Mouse (Mus musculus) cortical plate, adult 2 months (tissue): ENCODE measurements around the gene Gria3. TPM values are rescaled to one million over a fixed set of nuclear protein-coding genes. Genes with fewer than 3 reads are reported as not detected.

Experiments used
- H3K27ac ChIP-seq: fragments of 200-500 bp; 2 replicates; pipeline ENCODE4 v1.5.1; 2012; ENCODE audit warnings: low read length, control low read depth, inconsistent platforms; ENCODE audit not compliant: insufficient read depth
- H3K4me1 ChIP-seq: fragments of 200-500 bp; 2 replicates; pipeline ENCODE4 v1.6.1; 2011; ENCODE audit warnings: low read length; ENCODE audit not compliant: control insufficient read depth, insufficient read depth
- H3K4me3 ChIP-seq: fragments of 200-500 bp; 2 replicates; pipeline ENCODE4 v1.5.1; 2011; ENCODE audit warnings: mild to moderate bottlenecking, low read length, control low read depth; ENCODE audit not compliant: insufficient read depth
- CTCF ChIP-seq: fragments of 200-500 bp; IDR thresholded peaks from 2 replicates; pipeline ENCODE4 v1.5.1; 2011; ENCODE audit warnings: mild to moderate bottlenecking, control low read depth, low read length; ENCODE audit not compliant: insufficient read depth; ENCODE audit errors: extremely low read depth
- POLR2A ChIP-seq: fragments of 200-500 bp; IDR thresholded peaks from 2 replicates; pipeline ENCODE4 v1.6.1; 2011; ENCODE audit warnings: mild to moderate bottlenecking, low read length, control low read depth; ENCODE audit not compliant: insufficient read depth; ENCODE audit errors: extremely low read depth
- polyA plus RNA-seq: library from polyadenylated mRNA; depleted of rRNA; stranded (reverse); fragments of >200 nt; gene quantifications from 2 replicates; pipeline ENCODE4 v1.2.3, GENCODE M21; 2012

The Gria3 gene
- polyA plus RNA-seq, 1 experiment = 125 TPM

DNA sequence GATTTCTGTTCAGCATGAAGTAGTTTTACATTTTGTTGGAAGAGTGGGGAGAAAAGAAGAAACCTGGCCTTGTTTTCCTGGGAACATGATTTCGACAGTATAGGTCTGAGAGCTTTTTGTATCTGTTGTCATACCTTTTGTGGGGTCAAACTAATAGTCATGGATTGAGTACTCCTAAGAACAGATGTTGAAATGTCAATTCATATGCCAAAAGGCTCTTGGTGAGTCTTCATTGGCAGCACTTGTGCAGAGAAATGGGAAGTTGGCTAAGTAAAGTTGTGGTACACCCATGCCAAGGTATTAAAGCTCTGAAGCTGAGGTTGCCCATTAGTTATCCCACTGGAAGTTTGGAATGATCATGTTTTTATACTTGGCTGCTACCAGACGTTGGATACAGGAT is 135.2 kb downstream of the Gria3 start:
- Histone ChIP-seq H3K27ac (0 out of 2 replicates have a peak overlapping the region, but pooled peaks have one; percentile 7), H3K4me3 (no peak overlapping the region), H3K4me1 (no peaks in the 10 kb centered on the region; the same call in 1 of the 2 replicates)
- TF ChIP-seq POLR2A (no peak), CTCF (no peak)

DNA sequence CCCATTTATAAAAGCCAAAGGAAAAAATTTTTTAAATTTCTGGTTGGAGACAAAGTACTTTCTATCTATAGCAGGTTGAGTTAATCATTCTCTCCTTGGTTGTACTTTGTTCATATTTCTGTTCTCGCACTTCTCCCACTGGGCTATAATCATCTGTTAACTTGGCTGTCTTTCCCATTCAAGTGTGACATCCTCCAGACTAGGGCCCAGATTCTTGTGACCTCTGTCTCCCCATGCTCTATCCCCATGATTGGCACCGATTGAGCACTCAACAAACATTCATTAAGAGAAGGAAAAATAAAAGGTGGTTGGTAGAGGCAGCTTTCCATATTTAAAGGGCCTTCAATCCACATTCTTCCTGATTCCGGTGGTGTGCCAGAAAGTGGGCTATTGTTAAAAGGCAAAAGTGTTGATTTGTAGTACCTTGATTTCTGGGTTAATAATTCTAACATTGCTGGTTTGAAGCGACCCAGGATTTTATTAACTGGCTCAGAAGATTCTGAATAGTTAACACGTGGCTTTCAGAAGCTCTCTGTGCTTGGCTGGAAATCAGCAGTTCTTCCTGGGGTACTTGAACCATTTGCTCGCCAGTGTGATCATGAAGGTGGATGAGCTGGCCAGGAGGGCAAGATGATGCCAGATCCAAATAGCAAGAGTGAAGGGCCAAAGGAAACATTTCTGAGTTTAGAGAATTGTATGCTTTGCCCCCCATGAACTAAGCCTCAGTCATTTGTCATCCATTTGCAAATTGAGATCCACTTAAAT is 161.8 kb downstream of the Gria3 start:
- H3K4me1 ChIP-seq = no peaks in the 10 kb centered on the region
- TF ChIP-seq POLR2A = no peak
- H3K4me3 ChIP-seq = no peak overlapping the region
- H3K27ac ChIP-seq = no peak overlapping the region

DNA sequence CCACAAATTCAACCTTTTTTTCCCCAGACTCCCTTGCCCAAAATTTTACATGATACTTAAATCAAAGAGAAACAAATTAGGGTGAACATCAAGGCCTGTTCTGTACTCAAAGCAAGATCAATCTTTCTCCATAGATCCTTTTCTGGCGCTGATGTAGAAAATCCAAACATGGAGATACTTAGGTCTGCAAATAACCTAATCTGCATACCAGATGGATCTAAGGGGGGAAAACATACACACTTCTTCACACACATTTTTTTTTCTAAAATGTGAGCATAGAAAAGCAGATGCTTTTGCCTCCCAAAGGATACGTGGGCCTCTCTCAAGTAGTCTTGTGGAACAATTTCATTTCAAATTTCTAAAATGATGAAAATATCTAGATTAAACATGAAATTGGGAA is 164.2 kb downstream of the Gria3 start:
- Histone ChIP-seq H3K27ac (no peak overlapping the region), H3K4me3 (no peak overlapping the region), H3K4me1 (no peaks in the 10 kb centered on the region)
- TF ChIP-seq CTCF (no peak), POLR2A (no peak)

DNA sequence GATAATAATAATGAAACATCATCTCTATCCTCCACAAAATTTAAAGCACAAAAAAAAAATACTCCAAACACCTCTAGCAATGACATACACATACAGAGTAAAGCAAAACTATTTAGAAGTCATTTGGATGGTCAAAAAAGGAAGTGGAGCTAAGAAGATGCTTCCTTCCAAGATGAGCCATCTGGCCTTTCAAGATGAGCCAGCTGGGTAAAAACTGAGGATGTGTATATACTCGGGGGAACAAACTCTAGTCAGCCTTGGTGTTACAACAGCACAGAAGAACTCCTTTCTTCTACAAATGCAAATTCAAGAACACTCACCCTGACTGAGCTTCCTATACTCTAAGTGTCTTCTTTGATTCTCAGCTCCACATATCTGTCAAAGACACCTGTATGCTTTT is 172.4 kb downstream of the Gria3 start:
- H3K4me3 ChIP-seq = no peak overlapping the region
- no peak overlapping the region for H3K27ac ChIP-seq
- no peaks in the 10 kb centered on the region for H3K4me1 ChIP-seq
- TF ChIP-seq CTCF (no peak), POLR2A (no peak)

DNA sequence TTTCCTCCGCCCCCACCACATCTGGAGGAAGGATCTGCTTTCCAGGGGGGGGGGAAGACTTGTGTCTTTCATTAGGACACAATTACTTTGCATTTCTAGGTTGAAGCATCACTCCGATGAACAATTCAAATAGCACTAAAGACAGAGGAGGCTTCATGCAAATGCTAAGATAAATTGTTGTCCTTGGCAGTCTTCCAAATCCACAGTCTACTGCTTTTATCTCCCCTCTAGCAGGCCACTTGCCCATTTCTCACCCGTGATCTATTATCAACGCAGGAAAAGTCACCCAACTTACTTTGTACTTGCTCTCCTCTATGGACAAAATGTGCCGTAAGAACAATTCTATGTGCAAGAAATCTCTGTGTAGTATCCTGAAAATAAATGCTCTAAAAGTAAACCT is 178.1 kb downstream of the Gria3 start:
- no peak overlapping the region for H3K27ac ChIP-seq
- H3K4me1 ChIP-seq = no peaks in the 10 kb centered on the region
- TF ChIP-seq CTCF (no peak), POLR2A (no peak)
- no peak overlapping the region for H3K4me3 ChIP-seq

DNA sequence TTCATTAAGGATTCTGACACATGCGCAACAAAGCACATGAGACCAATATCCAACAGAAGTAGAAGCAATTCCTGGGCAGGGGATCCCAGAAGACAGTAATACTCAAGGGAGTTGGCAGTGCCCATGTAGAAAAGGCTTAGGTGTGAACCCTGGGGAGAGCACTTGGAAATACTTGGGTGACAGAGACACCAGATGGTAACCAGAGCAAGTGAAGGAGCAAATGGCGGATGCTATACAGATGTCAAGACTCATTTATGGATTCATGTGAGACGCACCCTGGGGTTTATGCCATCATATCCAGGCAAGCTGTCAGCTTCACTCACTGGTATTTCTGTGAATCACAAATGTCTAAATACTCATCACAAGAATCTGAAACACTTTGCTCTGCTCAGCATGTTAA is 187.0 kb downstream of the Gria3 start:
- H3K27ac ChIP-seq = no peak overlapping the region
- H3K4me1 ChIP-seq = no peaks in the 10 kb centered on the region
- TF ChIP-seq POLR2A = no peak
- no peak for TF ChIP-seq CTCF
- no peak overlapping the region for H3K4me3 ChIP-seq

DNA sequence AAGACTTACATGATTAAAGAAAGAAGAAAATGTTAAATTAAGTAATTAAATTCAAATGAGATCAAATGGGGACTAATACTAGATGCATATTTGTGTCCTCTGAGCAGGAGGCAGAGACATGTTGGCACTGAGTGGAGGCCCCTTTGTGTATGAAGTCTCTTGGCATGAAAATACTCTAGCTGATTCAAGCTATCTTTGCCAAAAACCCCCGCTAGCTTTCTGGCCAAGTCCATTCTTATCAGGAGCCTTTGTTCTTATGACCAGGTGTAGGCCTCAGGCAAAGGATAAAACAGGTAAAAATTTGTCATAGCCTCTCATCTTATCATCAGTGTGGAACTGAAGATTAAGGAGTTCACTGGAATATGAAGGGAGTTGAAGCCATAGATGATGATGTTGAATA is 206.5 kb downstream of the Gria3 start:
- no peak overlapping the region for H3K4me3 ChIP-seq
- TF ChIP-seq POLR2A (no peak), CTCF (no peak)
- no peaks in the 10 kb centered on the region for H3K4me1 ChIP-seq
- H3K27ac ChIP-seq = no peak overlapping the region

DNA sequence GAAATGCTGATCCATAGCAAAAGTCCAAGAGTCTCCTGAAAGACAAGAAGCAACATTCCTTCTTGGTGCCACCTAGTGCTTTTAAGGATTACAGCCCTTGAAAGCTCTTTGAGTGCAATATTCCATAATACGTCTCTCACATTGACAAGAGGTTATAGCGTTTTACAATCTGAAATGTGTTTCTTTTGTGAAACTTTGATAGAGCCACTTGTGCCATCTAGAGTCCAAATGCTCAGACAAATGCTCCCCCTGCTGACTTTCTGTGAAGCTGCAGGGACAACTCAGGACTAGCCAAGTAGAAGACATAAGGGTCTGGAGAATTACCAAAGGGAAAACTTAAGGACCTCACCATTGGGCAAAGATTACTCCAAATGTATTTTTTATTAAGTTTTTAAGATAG is 214.3 kb downstream of the Gria3 start:
- TF ChIP-seq POLR2A (no peak), CTCF (peak; percentile 45)
- no peaks in the 10 kb centered on the region for H3K4me1 ChIP-seq
- no peak overlapping the region for H3K4me3 ChIP-seq

DNA sequence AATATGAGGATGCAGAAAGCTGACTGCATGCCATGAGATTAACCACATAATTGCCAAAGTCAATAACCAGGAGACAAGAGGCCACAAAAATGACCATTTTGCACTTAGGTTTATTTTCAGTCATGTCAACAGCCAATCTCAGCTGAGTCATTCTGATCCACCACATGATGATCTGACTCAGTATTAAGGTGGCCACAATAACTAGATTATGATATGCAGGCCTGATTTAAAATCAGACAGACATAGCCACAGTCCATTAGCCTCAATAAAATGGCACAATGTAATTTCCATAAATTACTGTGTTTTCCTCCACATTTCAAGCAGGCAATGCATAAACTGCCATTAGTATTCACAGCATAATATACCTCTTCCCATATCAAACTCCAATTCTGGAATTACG is 216.3 kb downstream of the Gria3 start:
- Histone ChIP-seq H3K4me3 (no peak overlapping the region), H3K4me1 (no peaks in the 10 kb centered on the region), H3K27ac (no peak overlapping the region)
- TF ChIP-seq CTCF (no peak), POLR2A (no peak)

More for the DNA sequence above, 214.3 kb downstream of the Gria3 start:
- no peak overlapping the region for H3K27ac ChIP-seq

DNA sequence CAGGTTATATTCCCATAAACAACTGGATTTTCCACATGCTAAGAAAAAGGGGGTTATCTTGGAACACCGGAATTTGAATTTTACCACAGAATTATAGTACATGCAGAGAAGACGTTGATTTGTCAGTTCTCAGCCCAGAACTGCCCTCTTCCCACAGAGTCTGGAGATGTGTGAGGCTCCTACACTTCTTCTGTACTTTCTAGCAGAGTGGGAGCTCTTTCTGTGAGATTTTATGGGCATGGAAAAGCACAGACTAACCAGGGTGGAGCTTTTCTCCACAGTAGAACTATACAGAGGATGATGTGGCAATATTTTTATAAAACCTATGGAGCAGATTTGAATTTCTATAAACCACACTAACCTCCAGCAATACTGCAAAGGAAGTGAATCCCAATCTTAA is 217.7 kb downstream of the Gria3 start:
- Histone ChIP-seq H3K4me3 (no peak overlapping the region), H3K27ac (no peak overlapping the region), H3K4me1 (no peaks in the 10 kb centered on the region)
- TF ChIP-seq POLR2A (no peak), CTCF (no peak)

DNA sequence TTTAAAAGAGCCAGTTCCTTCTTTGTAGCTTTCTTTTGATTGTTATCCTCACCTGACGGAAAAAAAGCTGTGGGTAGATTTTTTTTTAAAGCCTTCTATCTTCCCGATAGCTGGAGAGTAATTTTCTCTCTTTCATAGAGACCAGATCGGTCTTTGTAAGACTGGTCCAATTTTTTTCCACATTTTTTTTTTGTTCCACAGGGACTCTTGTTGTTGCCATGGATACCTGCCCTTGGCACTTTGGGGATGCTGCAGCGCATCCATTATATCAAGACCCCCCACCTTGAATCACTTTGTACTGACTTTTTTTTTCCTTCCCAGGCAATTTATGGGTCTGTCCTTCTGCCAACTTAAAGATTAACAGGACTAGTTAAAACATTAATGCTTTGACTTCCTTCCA is 232.9 kb downstream of the Gria3 start:
- H3K4me1 ChIP-seq = no peaks in the 10 kb centered on the region
- TF ChIP-seq POLR2A = no peak
- TF ChIP-seq CTCF = no peak
- no peak overlapping the region for H3K27ac ChIP-seq
- no peak overlapping the region for H3K4me3 ChIP-seq
